Mouse (Mus musculus) fat pad, adult 2 months (tissue): Measurements from ENCODE around the gene Sec14l5.

ENCODE experiments used
- DNase-seq: peaks from one replicate; pipeline ENCODE4 v3.0.0-alpha.2; 2011; ENCODE audit warnings: low read depth, low spot score; ENCODE audit errors: extremely low read depth

Sec14l5 gene

GRCm38 (mm10) chr16:5153299-5154026, 6.6 kb downstream of the Sec14l5 start:
- DNase-seq: no peak

- no peak for DNase-seq
These were observed 8.1 kb downstream of the Sec14l5 start for GRCm38 (mm10) chr16:5155014-5155413.

- DNase-seq: no peak
These were observed 9.6 kb downstream of the Sec14l5 start for GRCm38 (mm10) chr16:5156495-5156894.

GRCm38 (mm10) chr16:5157113-5157512, 10.2 kb downstream of the Sec14l5 start:
- DNase-seq: no peak

GRCm38 (mm10) chr16:5159248-5159647, 12.3 kb downstream of the Sec14l5 start:
- DNase-seq: no peak

- DNase-seq: no peak
These were observed 17.4 kb downstream of the Sec14l5 start for GRCm38 (mm10) chr16:5164327-5164726.

GRCm38 (mm10) chr16:5168038-5168437, 21.1 kb downstream of the Sec14l5 start:
- DNase-seq: no peak

GRCm38 (mm10) chr16:5168829-5169228, 21.9 kb downstream of the Sec14l5 start:
- no peak for DNase-seq

- no peak for DNase-seq
These were observed 25.7 kb downstream of the Sec14l5 start for GRCm38 (mm10) chr16:5172636-5173035.

- DNase-seq: no peak
These were observed 36.5 kb downstream of the Sec14l5 start for GRCm38 (mm10) chr16:5183310-5183975.

- DNase-seq: no peak
These were observed 37.2 kb downstream of the Sec14l5 start for GRCm38 (mm10) chr16:5184101-5184500.

GRCm38 (mm10) chr16:5184956-5185355, 38.0 kb downstream of the Sec14l5 start:
- no peak for DNase-seq

GRCm38 (mm10) chr16:5185691-5186090, 38.8 kb downstream of the Sec14l5 start:
- no peak for DNase-seq

- DNase-seq: no peak
These were observed 39.3 kb downstream of the Sec14l5 start for GRCm38 (mm10) chr16:5186234-5186633.

GRCm38 (mm10) chr16:5195080-5195479, 48.2 kb downstream of the Sec14l5 start:
- no peak for DNase-seq

- DNase-seq: no peak
These were observed 55.8 kb downstream of the Sec14l5 start for GRCm38 (mm10) chr16:5202681-5203080.

GRCm38 (mm10) chr16:5203200-5203599, 56.3 kb downstream of the Sec14l5 start:
- no peak for DNase-seq

- no peak for DNase-seq
These were observed 56.9 kb downstream of the Sec14l5 start, which contains the start of gene Nagpa for GRCm38 (mm10) chr16:5203668-5204433. TSS of gene Nagpa (minus strand) at chr16:5204012.

- no peak for DNase-seq
These were observed 58.6 kb downstream of the Sec14l5 start for GRCm38 (mm10) chr16:5205431-5205970.

GRCm38 (mm10) chr16:5206051-5206450, 59.1 kb downstream of the Sec14l5 start:
- DNase-seq: no peak

GRCm38 (mm10) chr16:5210365-5210764, 63.5 kb downstream of the Sec14l5 start:
- no peak for DNase-seq
